Mouse (Mus musculus) E14TG2a.4 (cell line): ENCODE results near the gene Fahd1.

Source experiments
- CTCF ChIP-seq: conservative IDR thresholded peaks from 2 replicates; pipeline ENCODE4 v1.5.1; 2014; ENCODE audit warnings: low read length
- NANOG ChIP-seq: IDR thresholded peaks from 2 replicates; pipeline ENCODE4 v1.6.1; 2014; ENCODE audit warnings: borderline replicate concordance, low read length, mixed read lengths
- POU5F1 ChIP-seq: IDR thresholded peaks from 2 replicates; pipeline ENCODE4 v1.6.1; 2014; ENCODE audit warnings: low read length, borderline replicate concordance

DNA sequence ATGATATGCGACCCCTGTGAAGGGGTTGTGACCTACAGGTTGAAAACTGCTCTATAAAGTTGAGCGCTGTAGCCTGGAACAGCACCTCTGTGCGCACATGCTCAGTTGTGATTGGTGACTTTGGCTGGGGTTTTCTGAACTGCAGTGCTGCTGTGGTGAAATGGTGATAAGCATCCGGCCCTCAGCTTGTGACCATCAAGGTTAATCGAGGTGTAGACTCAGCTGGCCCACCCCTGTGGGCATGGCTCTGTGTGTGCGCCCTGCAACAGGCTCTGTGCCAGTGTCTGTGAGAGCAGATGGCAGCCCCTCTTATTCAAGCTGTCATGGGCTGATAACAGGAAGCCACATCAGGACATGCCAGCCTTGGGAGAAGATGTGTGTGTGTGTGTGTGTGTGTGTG is 8.8 kb upstream of the Fahd1 start:
- TF ChIP-seq CTCF (no peak), POU5F1 (no peak), NANOG (no peak)
